ENCODE assay signal across 8 mouse cellular contexts in genomic region chrX:12157331-12157930, GRCm38 (mm10). TPM values are rescaled to one million over a fixed set of nuclear protein-coding genes. Genes with fewer than 3 reads are reported as not detected.
DNase-seq lines count a peak whose midpoint lies in the region; ATAC-seq and TF ChIP-seq lines count a peak whose summit lies in the region.

No protein-coding gene starts in this region.

- H3K4me1 ChIP-seq in heart, adult 2 months (ENCODE audit: control insufficient read depth, insufficient read depth, low read length): peaks cover 5% of the 10 kb centered on the region
- H3K4me1 ChIP-seq in intestine, postnatal 0 days (replicated peaks; ENCODE audit: control insufficient read depth, insufficient read depth, low read length): no peaks in the 10 kb centered on the region
- 0 out of 2 replicates have a peak, but pooled peaks cover 2% of the 10 kb centered on the region for H3K4me1 ChIP-seq in lung, embryonic 14.5 days (ENCODE audit: insufficient read depth)

- no peak overlapping the region for H3K27ac ChIP-seq in left cerebral cortex, adult 2 months
- H3K27ac ChIP-seq in heart, adult 2 months: peak overlapping the region; percentile 87
- no peak overlapping the region for H3K27ac ChIP-seq in intestine, postnatal 0 days (ENCODE audit: low read depth, low read length)
- peak overlapping the region; percentile 89 for H3K27ac ChIP-seq in lung, embryonic 14.5 days (ENCODE audit: low read depth)

- TF ChIP-seq CTCF in left cerebral cortex, adult 2 months (IDR thresholded peaks at IDR 0.05): no peak
- peak; percentile 50 for TF ChIP-seq CTCF in heart, adult 2 months (IDR thresholded peaks at IDR 0.05)
- peak; percentile 34; the same call in 1 of the 2 replicates for TF ChIP-seq CTCF in intestine, postnatal 0 days (IDR thresholded peaks at IDR 0.05; ENCODE audit: low read depth)
- no peak for TF ChIP-seq CTCF in lung, embryonic 14.5 days (IDR thresholded peaks at IDR 0.05; ENCODE audit: low read depth)

- H3K4me2 ChIP-seq in intestine, postnatal 0 days (replicated peaks; ENCODE audit: low read depth): peak overlapping the region; percentile 67
- H3K4me2 ChIP-seq in lung, embryonic 14.5 days: peak overlapping the region; percentile 67

- no peak for ATAC-seq in intestine, postnatal 0 days
- 0 out of 2 replicates have a peak, but pooled peaks have one; percentile 18 for ATAC-seq in lung, embryonic 14.5 days (ENCODE audit: insufficient read depth)

- H3K27me3 ChIP-seq in heart, adult 2 months (ENCODE audit: control insufficient read depth, insufficient read depth, low read length): no peaks in the 10 kb centered on the region
- peaks cover 21% of the 10 kb centered on the region; the same call in 1 of the 2 replicates for H3K27me3 ChIP-seq in intestine, postnatal 0 days (replicated peaks; ENCODE audit: control insufficient read depth, insufficient read depth, low read length)
- peaks cover 27% of the 10 kb centered on the region for H3K27me3 ChIP-seq in lung, embryonic 14.5 days (ENCODE audit: insufficient read depth, low read length)

- TF ChIP-seq EP300 in heart, adult 2 months (IDR thresholded peaks at IDR 0.05; ENCODE audit: insufficient read depth, low read depth, low read length): 0 out of 2 replicates have a peak, but pooled peaks have one; percentile 41

- H3K4me3 ChIP-seq in left cerebral cortex, adult 2 months: peak overlapping the region; percentile 40; the same call in 1 of the 2 replicates
- H3K4me3 ChIP-seq in heart, adult 2 months: no peak overlapping the region
- H3K4me3 ChIP-seq in intestine, postnatal 0 days (ENCODE audit: low read depth, low read length): no peak overlapping the region; the same call in 1 of the 2 replicates
- peak overlapping the region; percentile 47 for H3K4me3 ChIP-seq in lung, embryonic 14.5 days (ENCODE audit: low read depth, low read length)

- H3K9ac ChIP-seq in heart, adult 2 months (ENCODE audit: low read depth, low read length): peak overlapping the region; percentile 53; the same call in 1 of the 2 replicates
- H3K9ac ChIP-seq in intestine, postnatal 0 days (ENCODE audit: low read depth, low read length): no peak overlapping the region
- H3K9ac ChIP-seq in lung, embryonic 14.5 days: no peak overlapping the region

- 7% methylated on average over 25 of the region's 25 CpGs for WGBS in heart, adult 2 months
- WGBS in intestine, postnatal 0 days: 18% methylated on average over 25 of the region's 25 CpGs
- 5% methylated on average over 25 of the region's 25 CpGs for WGBS in lung, embryonic 14.5 days

- no peaks in the 10 kb centered on the region for H3K79me2 ChIP-seq in heart, adult 2 months (replicated peaks; ENCODE audit: control insufficient read depth, insufficient read depth, low read length)

- no peaks in the 10 kb centered on the region for H3K36me3 ChIP-seq in heart, adult 2 months (ENCODE audit: control insufficient read depth, insufficient read depth, low read length)
- no peaks in the 10 kb centered on the region for H3K36me3 ChIP-seq in intestine, postnatal 0 days (ENCODE audit: control insufficient read depth, insufficient read depth)
- H3K36me3 ChIP-seq in lung, embryonic 14.5 days (ENCODE audit: insufficient read depth): no peaks in the 10 kb centered on the region

- intact Hi-C loops in left cerebral cortex, adult 2 months (cut with DNase I): loop anchor here (5.0 kb wide), 1 partner anchor 95 kb away; no protein-coding TSS in a partner anchor
- intact Hi-C loops in heart, adult 2 months (cut with DNase I): loop anchor here (1.0 to 10.0 kb wide), 4 partner anchors 17 to 353 kb away; no protein-coding TSS in a partner anchor

- no peaks in the 10 kb centered on the region for H3K9me3 ChIP-seq in intestine, postnatal 0 days (ENCODE audit: control insufficient read depth)
- H3K9me3 ChIP-seq in lung, embryonic 14.5 days (ENCODE audit: low read depth, low read length): no peaks in the 10 kb centered on the region

- TF ChIP-seq POLR2A in heart, adult 2 months (IDR thresholded peaks at IDR 0.05; ENCODE audit: insufficient read depth, low read depth, low read length): 0 out of 2 replicates have a peak, but pooled peaks have one; percentile 14

- DNase-seq in left cerebral cortex, adult 2 months (ENCODE audit: extremely low spot score in 1 of 2, low spot score in 2 of 2): peak; percentile 37 to 56
- DNase-seq in left cerebral cortex, adult 8-10 months (ENCODE audit: low spot score in 2 of 2): no peak
- peak; percentile 68 for DNase-seq in embryo, embryonic 10 days (ENCODE audit: low spot score)
- peak; percentile 67 to 78 for DNase-seq in heart, adult 2 months
- peak; percentile 79 for DNase-seq in lung, embryonic 14.5 days
- DNase-seq in right cerebral cortex, postnatal 10 days (ENCODE audit: low spot score in 2 of 2): peak; percentile 44 to 47
- no peak for DNase-seq in cerebellum, adult 8-10 months

RNA-seq across cellular contexts. Expression of gene Bcor, which starts 2.7 kb away (rescaled TPM):
- 10 to 100 TPM; 33.4 to 38.0 TPM for total RNA-seq in left cerebral cortex, adult 2 months (2021)
- total RNA-seq in left cerebral cortex, adult 8-10 months (2022): 10 to 100 TPM; 27.1 to 32.2 (median 27.4) TPM
- total RNA-seq in heart, adult 2 months (2021): 10 to 100 TPM; 18.0 to 22.4 TPM
- 11.2 and 15.3 TPM in 2 replicates for polyA plus RNA-seq in heart, adult 2 months (2012; rRNA removed)
- 4.2 and 4.8 TPM in 2 replicates for polyA plus RNA-seq in intestine, postnatal 0 days (2015; fragmentation: Nextera tagmentation; extraction: Ambion mirVana)
- polyA plus RNA-seq in lung, embryonic 14.5 days (2014; fragmentation: Nextera tagmentation; extraction: Ambion mirVana): 27.8 and 28.9 TPM in 2 replicates

Comparison
In these comparisons a context has a peak if more than half of its experiments do, and no peak if none do; other contexts are left out.
1. DNase-seq: peak in left cerebral cortex, adult 2 months (2 of 2), embryo, embryonic 10 days (single experiment), heart, adult 2 months (2 of 2), lung, embryonic 14.5 days (single experiment) and right cerebral cortex, postnatal 10 days (2 of 2); none in left cerebral cortex, adult 8-10 months (0 of 2) and cerebellum, adult 8-10 months (single experiment).
2. H3K27ac ChIP-seq: peak in heart, adult 2 months (single experiment) and lung, embryonic 14.5 days (single experiment); none in left cerebral cortex, adult 2 months (single experiment) and intestine, postnatal 0 days (single experiment).
3. H3K4me3 ChIP-seq: peak in left cerebral cortex, adult 2 months (single experiment) and lung, embryonic 14.5 days (single experiment); none in heart, adult 2 months (single experiment) and intestine, postnatal 0 days (single experiment).
4. CTCF ChIP-seq: peak in heart, adult 2 months (single experiment) and intestine, postnatal 0 days (single experiment); none in left cerebral cortex, adult 2 months (single experiment) and lung, embryonic 14.5 days (single experiment).